Mouse (Mus musculus) bone marrow, adult 2 months (tissue): ENCODE data around the gene Zfp422. TPM values are rescaled to one million over a fixed set of nuclear protein-coding genes. Genes with fewer than 3 reads are reported as not detected.

Source experiments
- H3K27ac ChIP-seq: fragments of 200-500 bp; 2 replicates; pipeline ENCODE4 v1.5.1; 2012; ENCODE audit warnings: low read depth, mild to moderate bottlenecking, control low read depth, inconsistent platforms, low read length; ENCODE audit not compliant: control insufficient read depth, poor library complexity, insufficient read depth
- H3K4me1 ChIP-seq: fragments of 200-500 bp; 2 replicates; pipeline ENCODE4 v1.6.1; 2011; ENCODE audit warnings: low read length; ENCODE audit not compliant: control insufficient read depth, insufficient read depth
- H3K4me3 ChIP-seq: fragments of 200-500 bp; replicated peaks from 2 replicates; pipeline ENCODE3; 2011; ENCODE audit warnings: mild to moderate bottlenecking, low read depth, low read length, control low read depth; ENCODE audit not compliant: control insufficient read depth
- CTCF ChIP-seq: fragments of 200-500 bp; IDR thresholded peaks from 2 replicates; pipeline ENCODE4 v1.5.1; 2011; ENCODE audit warnings: low read length, control low read depth; ENCODE audit not compliant: control insufficient read depth, insufficient read depth
- POLR2A ChIP-seq: fragments of 200-500 bp; IDR thresholded peaks from 2 replicates; pipeline ENCODE4 v1.6.1; 2011; ENCODE audit warnings: low read depth, mild to moderate bottlenecking, control low read depth, low read length, borderline replicate concordance; ENCODE audit not compliant: control insufficient read depth
- WGBS: fragments of 180-500 bp; shearing (Covaris S2); methylation state at CpG from one replicate; pipeline ENCODE4 v1.1.7; 2018; 5-methylcytosine and 5-hydroxymethylcytosine counted together
- polyA plus RNA-seq: library from polyadenylated mRNA; stranded (reverse); fragments of >200 nt; gene quantifications from 2 replicates; pipeline ENCODE4 v1.2.4, GENCODE M21; 2011; ENCODE audit warnings: low replicate concordance; ENCODE audit not compliant: missing spikeins, insufficient read depth, insufficient read length

The Zfp422 gene
- polyA plus RNA-seq, 1 experiment: 12.1 TPM

GRCm38 (mm10) chr6:116642942-116643341, 14.1 kb upstream of the Zfp422 start:
- Histone ChIP-seq H3K4me3 (no peak overlapping the region), H3K4me1 (no peaks in the 10 kb centered on the region), H3K27ac (no peak overlapping the region)
- WGBS: 83% methylated on average over 11 of the region's 11 CpGs
- TF ChIP-seq CTCF (no peak), POLR2A (no peak)

- no peak overlapping the region for H3K27ac ChIP-seq
- H3K4me3 ChIP-seq: no peak overlapping the region
- WGBS: 69% methylated on average over 2 of the region's 2 CpGs
- no peak for TF ChIP-seq POLR2A
- TF ChIP-seq CTCF: no peak
- no peaks in the 10 kb centered on the region for H3K4me1 ChIP-seq
Measured at GRCm38 (mm10) chr6:116639663-116640062, 10.9 kb upstream of the Zfp422 start.

DNA sequence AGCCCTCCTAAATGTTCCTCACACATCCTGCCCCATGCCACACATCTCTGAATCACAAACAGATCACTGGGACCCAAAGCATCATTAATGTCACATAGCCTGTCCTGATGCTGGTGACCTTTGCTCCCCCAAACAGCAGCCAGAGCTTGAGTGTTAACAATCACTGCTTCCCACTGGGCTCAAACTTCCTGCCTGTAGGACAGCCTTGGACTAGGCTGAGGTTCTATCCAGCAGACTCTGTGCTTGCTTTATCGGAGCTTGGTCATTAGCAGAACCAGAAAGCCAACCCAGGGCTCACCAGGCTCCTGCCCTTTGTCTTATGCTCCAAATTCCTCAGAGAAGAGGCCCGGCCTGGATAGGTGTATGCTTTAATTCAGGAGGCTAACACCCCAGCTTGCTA, 10.1 kb upstream of the Zfp422 start:
- no peak overlapping the region for H3K27ac ChIP-seq
- TF ChIP-seq CTCF: no peak
- no peak for TF ChIP-seq POLR2A
- 83% methylated on average over 2 of the region's 2 CpGs for whole genome bisulfite sequencing
- H3K4me1 ChIP-seq: no peaks in the 10 kb centered on the region
- no peak overlapping the region for H3K4me3 ChIP-seq

DNA sequence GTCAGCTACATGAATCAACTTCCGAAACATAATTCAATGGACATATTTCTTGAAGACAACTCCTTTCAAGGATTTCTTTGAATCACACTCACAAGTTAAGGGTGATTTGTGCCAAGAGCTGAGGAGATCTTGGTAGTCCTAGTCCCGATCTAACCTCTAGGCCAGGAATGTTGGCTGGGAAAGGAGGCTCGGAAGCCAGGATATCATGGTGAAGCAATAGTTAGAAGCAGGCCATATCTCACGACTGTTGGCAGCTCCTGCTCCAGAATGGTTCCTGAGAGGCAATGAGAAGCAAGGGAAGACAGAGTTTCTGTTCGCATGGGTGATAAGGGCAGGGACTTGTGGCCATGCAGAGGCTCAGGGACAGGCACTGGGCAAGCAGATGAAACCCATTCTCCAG, 8.7 kb upstream of the Zfp422 start:
- WGBS: 80% methylated on average over 5 of the region's 5 CpGs
- H3K4me1 ChIP-seq: no peaks in the 10 kb centered on the region
- TF ChIP-seq POLR2A: no peak
- TF ChIP-seq CTCF: no peak
- no peak overlapping the region for H3K27ac ChIP-seq
- H3K4me3 ChIP-seq: no peak overlapping the region

DNA sequence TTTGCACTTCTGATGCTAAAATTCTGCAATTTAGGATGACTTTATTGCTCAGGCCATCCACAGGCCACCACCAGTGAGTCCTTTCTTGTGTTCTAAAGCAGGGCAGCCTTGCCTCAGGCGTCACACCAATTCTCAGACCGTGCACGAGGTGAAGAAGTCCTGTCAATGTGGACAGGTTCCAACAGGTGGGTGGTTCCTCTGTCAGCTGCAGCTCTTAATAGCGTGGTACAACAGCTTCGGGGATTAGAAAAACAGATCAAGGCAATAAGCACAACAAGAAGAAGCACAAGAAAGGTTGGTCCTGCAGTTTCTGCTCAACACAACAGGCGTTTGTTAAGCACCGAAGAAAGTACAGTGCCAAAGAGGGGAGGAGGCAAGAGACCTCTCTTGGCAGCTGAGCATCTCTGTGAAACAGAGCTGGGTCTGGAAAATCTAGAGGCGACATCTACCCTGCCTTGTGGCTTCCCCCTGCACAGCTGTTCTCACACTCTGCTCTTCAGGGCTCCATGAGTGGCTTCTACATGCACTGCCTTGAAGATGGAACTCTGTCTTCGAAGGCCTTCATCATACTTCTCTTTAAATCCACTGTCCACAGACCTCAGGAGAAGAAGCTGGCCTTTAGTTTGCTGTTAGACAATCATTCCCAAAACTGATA, 7.9 kb upstream of the Zfp422 start:
- WGBS: 52% methylated on average over 9 of the region's 9 CpGs
- Histone ChIP-seq H3K4me1 (no peaks in the 10 kb centered on the region), H3K4me3 (no peak overlapping the region), H3K27ac (no peak overlapping the region)
- TF ChIP-seq POLR2A (no peak), CTCF (no peak)

GRCm38 (mm10) chr6:116635251-116636180, 6.7 kb upstream of the Zfp422 start:
- 34% methylated on average over 10 of the region's 10 CpGs for WGBS
- no peak overlapping the region for H3K27ac ChIP-seq

DNA sequence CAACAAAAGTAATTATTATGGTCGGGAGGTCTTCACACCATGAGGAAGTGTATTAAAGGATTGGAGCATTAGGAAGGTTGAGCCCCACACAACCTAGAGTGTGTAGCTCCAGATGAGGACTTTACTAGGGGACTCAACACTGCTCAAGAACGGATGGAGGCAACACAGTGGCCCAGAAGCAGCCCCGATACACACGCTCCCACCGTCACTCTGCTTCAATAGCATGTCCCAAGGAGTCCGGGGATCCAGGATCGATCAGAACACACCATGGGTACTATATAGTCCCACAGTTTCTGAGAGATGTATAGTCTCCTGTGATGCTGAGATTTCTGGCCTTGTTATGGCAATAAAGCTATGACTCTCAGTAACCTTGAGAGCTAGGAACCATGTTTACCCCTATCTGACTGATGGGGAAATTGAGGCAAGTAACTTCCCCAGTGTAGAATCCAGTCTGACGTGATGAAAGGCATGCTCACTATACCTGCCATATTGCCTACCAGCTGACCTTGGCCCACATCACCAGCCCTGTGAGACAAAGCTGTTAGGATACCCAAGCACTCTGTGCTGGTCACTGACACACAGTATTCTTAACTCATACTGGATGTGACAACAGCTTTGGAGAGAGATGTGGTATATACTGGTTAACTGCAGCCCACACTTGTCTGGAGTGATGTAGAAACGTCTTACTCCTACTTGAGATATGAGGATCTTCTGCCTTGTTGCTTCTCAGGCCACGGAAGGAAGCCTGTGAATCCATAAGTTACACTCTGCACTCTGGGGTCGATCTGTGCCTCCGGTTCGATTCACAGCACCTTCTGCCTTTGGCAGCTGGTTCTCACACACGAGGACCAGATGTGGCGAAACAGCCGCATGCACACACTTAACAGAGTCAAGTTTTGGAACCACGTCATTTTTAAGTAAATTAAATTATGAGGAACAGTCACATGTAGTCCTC, 5.2 kb upstream of the Zfp422 start:
- 80% methylated on average over 17 of the region's 17 CpGs for WGBS
- Histone ChIP-seq H3K4me3 (no peak overlapping the region), H3K4me1 (no peaks in the 10 kb centered on the region; the same call in 1 of the 2 replicates), H3K27ac (no peak overlapping the region)
- TF ChIP-seq CTCF: no peak
- no peak for TF ChIP-seq POLR2A

More at GRCm38 (mm10) chr6:116635251-116636180, 6.7 kb upstream of the Zfp422 start:
- no peaks in the 10 kb centered on the region; the same call in 1 of the 2 replicates for H3K4me1 ChIP-seq
- no peak overlapping the region for H3K4me3 ChIP-seq
- TF ChIP-seq POLR2A (no peak), CTCF (no peak)
